Comparison of ENCODE assay signal across 15 mouse cellular contexts in the genomic region with DNA sequence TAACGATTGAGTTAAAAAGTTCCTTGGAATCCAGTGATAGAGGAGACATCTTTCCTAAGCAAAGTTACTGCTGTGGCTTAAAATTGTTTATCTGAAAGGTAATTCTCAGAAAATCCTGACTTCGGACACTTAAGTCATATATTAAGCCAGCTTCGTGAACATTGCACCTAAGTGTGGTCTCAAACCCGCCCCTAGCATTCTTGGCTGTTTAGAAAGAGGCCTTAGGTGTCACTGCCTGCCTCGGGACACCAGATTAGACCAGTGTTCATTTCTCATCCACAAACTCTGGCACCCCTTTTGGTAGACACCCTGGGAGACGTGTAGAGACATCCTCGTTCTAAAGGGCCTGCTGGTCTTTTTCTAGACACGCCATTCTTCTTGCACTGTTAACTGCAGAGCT. TPM values are rescaled to one million over a fixed set of nuclear protein-coding genes. Genes with fewer than 3 reads are reported as not detected.
DNase-seq lines count a peak whose midpoint lies in the region; ATAC-seq and TF ChIP-seq lines count a peak whose summit lies in the region.
"Had no signal": no experiment of that assay in that cellular context is flagged by ENCODE, and none has a peak within 500 bp of the region (broad histone marks: within the 10 kb centered on the region; RNA-seq: fewer than 3 reads in every experiment).

No protein-coding gene starts in this region.

- H3K9ac ChIP-seq in kidney, embryonic 15.5 days = no peak overlapping the region
- H3K9ac ChIP-seq: hindbrain, embryonic 13.5 days; liver, embryonic 15.5 days; lung, embryonic 14.5 days; midbrain, embryonic 15.5 days had no signal

- H3K27me3 ChIP-seq in kidney, adult 2 months (replicated peaks; ENCODE audit: control insufficient read depth, insufficient read depth, low read length) = no peaks in the 10 kb centered on the region
- peaks cover 11% of the 10 kb centered on the region for H3K27me3 ChIP-seq in kidney, embryonic 15.5 days

- ATAC-seq in kidney, embryonic 15.5 days (replicated peaks; ENCODE audit: low FRiP score) = no peak
- ATAC-seq: forebrain, embryonic 16.5 days; midbrain, embryonic 15.5 days had no signal

- TF ChIP-seq POLR2A in kidney, adult 2 months (IDR thresholded peaks at IDR 0.05; ENCODE audit: low read depth, low read length) = no peak

- TF ChIP-seq CTCF in kidney, adult 2 months (conservative IDR thresholded peaks at IDR 0.05; ENCODE audit: insufficient read depth, insufficient read length, low read depth, low read length) = no peak

- H3K4me2 ChIP-seq in kidney, embryonic 15.5 days = no peak overlapping the region

- 55% methylated on average over 8 of the region's 8 CpGs for WGBS in kidney, adult 2 months
- 65% methylated on average over 8 of the region's 8 CpGs for WGBS in kidney, embryonic 15.5 days

- H3K4me3 ChIP-seq in kidney, adult 2 months (ENCODE audit: insufficient read depth, low read depth, low read length) = no peak overlapping the region
- no peak overlapping the region for H3K4me3 ChIP-seq in kidney, embryonic 15.5 days (replicated peaks)
- H3K4me3 ChIP-seq: erythroblast, embryonic 14.5 days had no signal

- H3K36me3 ChIP-seq in kidney, adult 2 months (ENCODE audit: control insufficient read depth, insufficient read depth, low read length) = peaks cover 3% of the 10 kb centered on the region; the same call in 1 of the 2 replicates
- no peaks in the 10 kb centered on the region for H3K36me3 ChIP-seq in kidney, embryonic 15.5 days
- H3K36me3 ChIP-seq: heart, embryonic 10.5 days; heart, embryonic 15.5 days; hindbrain, embryonic 13.5 days; liver, embryonic 15.5 days; midbrain, embryonic 10.5 days; midbrain, embryonic 15.5 days had no signal

- peak overlapping the region; percentile 97 for H3K27ac ChIP-seq in kidney, adult 2 months (ENCODE audit: insufficient read depth, low read depth, low read length)
- H3K27ac ChIP-seq in kidney, embryonic 15.5 days = 0 out of 2 replicates have a peak overlapping the region, but pooled peaks have one; percentile 23
- H3K27ac ChIP-seq: heart, embryonic 10.5 days; heart, embryonic 15.5 days; hindbrain, embryonic 13.5 days; liver, embryonic 15.5 days; midbrain, embryonic 10.5 days; midbrain, embryonic 15.5 days had no signal

- peaks cover 12% of the 10 kb centered on the region; the same call in 1 of the 2 replicates for H3K4me1 ChIP-seq in kidney, adult 2 months (ENCODE audit: control insufficient read depth, insufficient read depth, low read length)
- peaks cover 46% of the 10 kb centered on the region for H3K4me1 ChIP-seq in kidney, embryonic 15.5 days
- H3K4me1 ChIP-seq: liver, embryonic 15.5 days had no signal

- no peaks in the 10 kb centered on the region for H3K9me3 ChIP-seq in kidney, embryonic 15.5 days (replicated peaks)
- H3K9me3 ChIP-seq: heart, embryonic 10.5 days; heart, embryonic 15.5 days; hindbrain, embryonic 13.5 days; liver, embryonic 15.5 days; midbrain, embryonic 10.5 days; midbrain, embryonic 15.5 days had no signal

- DNase-seq in kidney, adult 2 months = peak; percentile 87
- DNase-seq in kidney, adult 18-20 months = no peak
- peak; percentile 38 for DNase-seq in kidney, postnatal 10 days
- no peak for DNase-seq in cerebellum, postnatal 25 days
- no peak for DNase-seq in frontal cortex, postnatal 25 days (ENCODE audit: low spot score in 2 of 2)

RNA-seq across cellular contexts. Expression of a gene that starts 2.3 kb away (rescaled TPM):
- polyA plus RNA-seq in kidney, adult 2 months (2012; rRNA removed) = 42.4 and 44.3 TPM in 2 replicates
- polyA plus RNA-seq in kidney, embryonic 15.5 days (2015; fragmentation: Nextera tagmentation; extraction: Ambion mirVana) = 8.6 and 9.9 TPM in 2 replicates

Comparison
In these comparisons a context has a peak if more than half of its experiments do, and no peak if none do; other contexts are left out.
1. DNase-seq: peak in kidney, adult 2 months (single experiment) and kidney, postnatal 10 days (single experiment); none in kidney, adult 18-20 months (single experiment), cerebellum, postnatal 25 days (0 of 2) and frontal cortex, postnatal 25 days (0 of 2).